Mouse (Mus musculus) layer of hippocampus, adult 9-10 months (tissue): ENCODE data around the gene Spon1.

ENCODE experiments used
- DNase-seq: peaks from one replicate; pipeline ENCODE4 v3.0.0; 2022; ENCODE audit warnings: low spot score

Spon1 gene

DNA sequence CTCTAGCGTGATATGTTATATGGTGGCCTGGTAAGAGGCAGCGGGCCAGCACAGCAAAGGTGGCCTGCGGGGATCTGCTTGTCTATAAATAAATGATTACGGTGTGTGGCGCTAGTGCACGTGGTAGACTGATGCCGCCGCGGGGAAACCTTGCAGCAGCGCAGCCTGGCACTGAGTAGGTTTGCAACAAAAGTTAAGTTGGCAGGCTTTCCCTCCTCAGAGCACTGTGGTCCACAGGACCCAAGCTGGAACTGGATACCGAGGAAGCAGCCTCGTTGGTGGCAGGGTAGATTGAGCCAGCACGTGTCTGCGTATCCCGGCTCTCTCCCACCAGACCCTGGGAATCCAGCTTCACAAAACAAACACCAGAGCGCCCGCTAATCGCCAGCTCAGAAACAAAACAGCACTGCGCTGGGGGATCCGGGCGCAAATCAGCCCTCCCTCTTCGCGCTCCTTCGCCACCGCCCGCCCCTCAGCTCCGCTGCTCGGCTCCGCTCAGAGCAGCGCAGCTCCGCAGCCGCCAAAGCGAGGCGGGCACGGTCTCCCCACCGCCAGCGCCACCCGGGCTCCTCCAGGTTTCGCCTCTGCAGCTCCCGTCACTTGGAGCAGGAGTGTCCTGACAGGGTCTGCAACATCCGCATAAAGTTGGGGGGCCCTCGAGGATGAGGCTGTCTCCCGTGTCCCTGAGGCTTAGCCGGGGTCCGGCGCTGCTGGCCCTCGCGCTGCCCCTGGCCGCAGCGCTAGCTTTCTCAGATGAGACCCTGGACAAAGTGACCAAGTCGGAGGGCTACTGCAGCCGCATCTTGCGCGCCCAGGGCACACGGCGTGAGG is at the start of gene Spon1:
Gene Spon1, plus strand, starts transcription at position 332 of the 831 bp plus-strand sequence.
- no peak for DNase-seq

DNA sequence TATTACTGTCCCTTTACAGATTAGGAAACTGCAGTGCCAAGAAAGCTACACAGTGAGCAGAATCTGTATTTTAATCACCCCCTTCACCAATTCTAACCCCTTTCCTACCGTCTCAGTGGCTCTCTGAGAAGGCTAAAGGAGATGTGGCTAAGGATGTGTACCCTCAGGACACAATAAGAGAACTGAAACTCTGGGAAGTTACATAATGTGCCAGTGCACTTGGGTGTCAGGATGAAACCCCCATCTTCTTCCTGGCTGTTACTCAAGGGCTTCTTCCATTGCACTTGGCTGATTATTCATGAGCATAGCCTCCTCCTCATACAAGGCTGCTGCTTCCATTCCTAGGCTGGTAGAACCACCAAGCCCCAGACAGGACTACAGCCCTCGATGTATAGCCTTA is 43.8 kb upstream of the Spon1 start:
- no peak for DNase-seq

GRCm38 (mm10) chr7:113723905-113724304 is 41.9 kb upstream of the Spon1 start:
- DNase-seq = no peak

DNA sequence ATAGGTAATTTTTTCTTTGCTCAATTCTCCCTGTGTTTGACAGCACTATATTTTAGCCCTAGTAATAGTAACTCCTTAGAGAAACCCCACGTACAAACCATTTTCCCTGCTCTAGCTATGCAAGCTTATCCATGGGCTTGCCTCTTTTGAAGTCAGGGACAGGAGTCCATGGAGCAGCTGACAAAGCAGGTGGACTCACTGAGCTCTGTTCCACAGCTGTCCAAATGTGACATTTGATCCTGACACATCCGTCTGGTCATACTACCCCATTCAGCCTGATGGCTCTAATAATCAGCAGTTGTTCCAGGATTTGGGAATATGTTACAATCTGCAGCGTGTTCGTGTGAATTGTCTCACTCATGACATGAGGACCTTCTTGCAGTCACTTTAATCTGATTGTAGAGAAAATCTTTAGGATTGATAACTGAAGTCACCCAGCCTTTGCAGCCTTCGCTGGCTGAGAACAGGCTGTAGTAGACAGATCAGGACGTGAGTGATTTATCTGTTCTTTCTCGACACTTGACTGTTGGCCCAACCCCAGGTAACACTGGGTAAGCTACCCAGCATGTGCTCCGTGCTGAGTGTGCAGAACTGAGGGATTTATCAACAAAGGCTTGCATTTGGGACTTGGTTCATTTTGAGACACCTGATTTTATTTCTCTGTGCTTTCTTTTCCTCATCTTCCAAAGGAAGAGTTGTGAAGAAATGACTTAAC is 37.6 kb upstream of the Spon1 start:
- DNase-seq = no peak

DNA sequence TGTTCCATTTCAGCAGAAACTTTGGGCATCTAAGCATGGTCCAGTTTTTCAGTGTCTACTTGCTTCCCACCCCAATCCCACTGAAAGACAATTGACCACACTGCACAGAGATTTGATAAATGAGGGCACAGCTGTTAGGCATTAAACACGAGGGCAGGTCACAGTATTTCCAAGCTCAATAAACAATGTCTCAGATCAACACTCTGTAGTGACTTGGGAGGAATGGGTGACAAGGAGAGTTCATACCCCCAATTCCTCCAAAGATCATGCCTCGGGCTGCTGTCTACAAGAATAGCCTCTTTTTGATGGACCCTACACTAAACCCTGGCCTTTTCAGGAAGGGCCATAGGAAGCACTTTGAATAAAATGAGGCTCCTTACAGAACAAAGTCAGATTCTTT is 36.9 kb upstream of the Spon1 start:
- no peak for DNase-seq

DNA sequence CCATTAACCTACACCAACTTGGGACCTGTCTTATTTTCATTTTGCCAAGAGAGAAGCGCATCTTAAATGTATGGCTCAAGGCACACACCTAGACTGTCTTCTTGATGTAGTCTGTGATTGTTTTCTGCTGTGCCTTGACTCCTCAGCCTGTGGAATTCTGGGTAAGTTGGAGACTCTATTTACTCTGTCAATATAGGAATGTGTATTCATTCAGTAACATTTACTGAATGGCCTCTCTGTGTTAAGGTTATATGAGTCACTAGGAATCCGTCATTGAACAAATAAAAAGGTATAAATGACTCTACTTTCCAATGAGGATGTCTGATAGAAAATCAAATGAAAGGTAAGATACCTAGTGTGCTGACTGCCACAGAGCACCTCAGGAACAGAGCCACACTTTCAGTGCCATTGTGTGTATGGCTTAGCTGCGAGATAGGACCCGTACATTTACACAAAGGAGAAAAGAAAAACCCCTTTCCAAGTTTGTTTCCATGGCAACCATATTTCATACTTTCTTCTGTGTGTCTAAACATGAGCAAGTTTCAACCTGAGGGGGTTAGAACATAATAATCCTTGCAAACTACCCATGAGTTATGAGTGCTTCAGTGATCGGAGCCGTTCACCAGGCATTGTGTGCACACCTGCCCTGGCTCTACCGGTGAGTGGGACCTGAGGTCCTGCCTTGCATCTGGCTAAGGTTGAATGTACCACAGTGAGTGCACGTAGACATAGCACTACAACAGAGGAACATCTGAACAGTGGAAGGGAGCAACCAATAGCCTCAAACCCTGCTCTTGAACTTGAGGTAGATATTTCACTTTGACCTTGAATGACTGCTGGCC is 35.2 kb upstream of the Spon1 start:
- no peak for DNase-seq

GRCm38 (mm10) chr7:113737790-113738362 is 27.9 kb upstream of the Spon1 start:
- no peak for DNase-seq

- DNase-seq = no peak
Observed at GRCm38 (mm10) chr7:113739181-113739580, 26.6 kb upstream of the Spon1 start.

GRCm38 (mm10) chr7:113742644-113743043 is 23.2 kb upstream of the Spon1 start:
- DNase-seq = no peak

- DNase-seq = no peak
Observed at GRCm38 (mm10) chr7:113743982-113744381, 21.8 kb upstream of the Spon1 start.

DNA sequence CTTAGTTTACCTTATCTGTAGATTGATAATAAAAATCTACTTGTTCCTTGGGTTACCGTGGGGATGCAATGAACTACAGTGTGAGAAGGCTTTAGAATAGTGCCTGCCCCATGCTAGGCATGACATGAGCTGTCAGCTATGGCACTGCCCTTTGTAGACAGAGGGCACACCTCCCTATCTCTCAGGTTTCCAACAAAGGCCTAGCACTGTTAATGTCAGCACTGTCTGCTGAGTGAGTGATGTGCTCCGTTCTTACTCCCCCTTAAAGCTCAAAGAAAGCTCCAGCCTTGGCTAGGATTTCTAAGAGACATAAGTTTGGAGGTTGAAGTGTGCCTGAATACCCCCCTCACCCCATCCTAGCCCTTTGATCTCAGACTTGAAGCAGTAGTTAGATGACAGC is 9.2 kb upstream of the Spon1 start:
- no peak for DNase-seq

DNA sequence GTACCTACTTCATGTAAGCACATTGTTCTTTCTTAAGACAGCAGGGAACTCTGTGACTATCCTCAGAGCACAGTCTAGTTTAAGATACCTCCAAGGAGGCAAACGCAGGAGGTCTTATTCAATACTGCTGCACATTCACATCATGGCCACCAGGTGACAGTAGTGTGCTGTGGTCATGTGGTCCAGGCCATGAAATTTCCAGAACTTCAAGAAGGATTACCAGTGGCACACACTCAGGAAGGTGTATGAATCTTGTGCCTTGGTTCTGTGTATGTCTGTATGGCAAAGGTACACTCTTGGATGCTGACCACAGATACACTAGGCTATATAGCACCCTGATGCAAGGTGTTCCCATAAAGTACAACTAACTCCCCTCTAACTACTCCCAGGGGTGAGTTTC is 6.6 kb upstream of the Spon1 start:
- no peak for DNase-seq

- no peak for DNase-seq
Observed at GRCm38 (mm10) chr7:113765133-113765532, 665 bp upstream of the Spon1 start.

GRCm38 (mm10) chr7:113766498-113766941 is 722 bp downstream of the Spon1 start:
- DNase-seq = no peak

GRCm38 (mm10) chr7:113767546-113767945 is 1.7 kb downstream of the Spon1 start:
- no peak for DNase-seq

DNA sequence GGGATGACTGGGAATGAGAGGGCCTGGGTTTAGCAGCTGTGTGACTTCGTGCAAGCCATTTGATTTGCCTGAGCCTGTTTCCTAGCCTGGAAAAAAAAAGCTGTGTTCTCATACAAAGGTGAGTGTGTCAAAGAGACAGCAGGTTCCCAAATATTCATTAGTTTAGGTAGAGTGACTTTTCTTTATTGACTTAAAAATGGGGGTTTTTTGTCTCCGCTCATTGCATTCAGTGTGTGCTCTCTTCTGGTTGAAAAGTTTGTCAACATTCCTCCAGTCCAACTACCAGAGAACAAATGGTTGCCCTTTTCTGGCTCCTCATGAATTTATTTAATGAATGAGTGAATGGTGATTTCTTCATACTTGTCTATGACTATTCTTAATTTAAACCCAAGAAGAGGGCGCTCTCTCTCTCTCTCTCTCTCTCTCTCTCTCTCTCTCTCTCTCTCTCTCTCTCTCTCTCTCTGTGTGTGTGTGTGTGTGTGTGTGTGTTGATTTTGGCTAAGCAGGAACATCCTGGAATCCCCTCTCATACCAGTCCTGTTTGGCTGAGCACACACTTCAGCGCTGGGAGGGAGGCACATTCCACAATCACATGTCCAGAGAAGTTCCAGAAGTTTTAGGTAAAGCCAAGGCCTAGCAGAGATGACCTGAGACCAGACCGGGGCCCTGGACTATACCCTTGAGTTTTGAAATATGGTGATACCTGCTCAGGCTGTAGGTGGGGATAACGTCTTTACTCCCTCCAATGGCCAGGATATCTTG is 2.6 kb downstream of the Spon1 start:
- DNase-seq = no peak

- DNase-seq = no peak
Observed at GRCm38 (mm10) chr7:113769281-113769680, 3.5 kb downstream of the Spon1 start.

DNA sequence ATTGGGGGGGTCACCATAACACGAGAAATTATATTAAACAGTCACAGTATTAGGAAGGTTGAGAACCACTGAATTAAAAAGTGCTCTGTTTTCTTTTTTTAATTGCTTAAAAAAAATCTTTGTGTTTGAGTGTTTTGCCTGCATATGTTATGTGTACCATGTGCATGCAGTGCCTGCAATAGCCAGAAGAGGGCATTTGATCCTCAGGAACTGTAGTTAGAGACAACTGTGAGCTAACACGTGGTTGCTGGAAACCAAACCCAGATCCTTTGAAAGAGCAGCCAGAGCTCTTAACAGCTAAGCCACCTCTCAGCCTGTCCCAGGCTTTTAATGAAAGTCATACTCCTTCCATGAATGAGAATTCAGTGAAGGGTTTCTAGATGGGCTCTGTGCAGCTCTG is 6.3 kb downstream of the Spon1 start:
- no peak for DNase-seq

- DNase-seq = no peak
Observed at GRCm38 (mm10) chr7:113773436-113773835, 7.6 kb downstream of the Spon1 start.

DNA sequence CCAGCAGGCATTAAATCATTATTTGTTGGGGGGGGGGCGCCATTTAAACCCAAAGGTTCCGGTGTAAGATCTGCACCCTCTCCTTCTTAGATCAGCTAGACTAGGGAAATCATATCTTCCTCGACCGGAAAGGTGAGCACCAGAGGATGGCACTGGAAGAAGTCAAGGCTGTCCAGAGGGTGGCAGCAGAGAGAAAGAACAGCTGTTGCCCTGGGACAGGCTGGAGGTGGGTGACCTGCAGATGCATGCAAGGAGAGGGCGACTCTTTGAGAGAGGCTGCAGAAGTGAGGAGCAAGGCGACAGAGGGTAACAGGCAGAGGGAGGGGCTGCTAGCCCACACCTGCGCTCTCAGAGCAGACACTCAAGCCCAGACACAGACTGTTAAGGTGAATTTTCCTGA is 8.2 kb downstream of the Spon1 start:
- no peak for DNase-seq

GRCm38 (mm10) chr7:113774906-113775305 is 9.1 kb downstream of the Spon1 start:
- no peak for DNase-seq
